Mouse (Mus musculus) 3T3-L1 (cell line): ENCODE measurements around the gene Scamp3.

ENCODE experiments used
- DNase-seq: peaks from one replicate; pipeline ENCODE4 v3.0.0-alpha.2; 2015; ENCODE audit warnings: low read depth, low spot score

Scamp3 gene

DNA sequence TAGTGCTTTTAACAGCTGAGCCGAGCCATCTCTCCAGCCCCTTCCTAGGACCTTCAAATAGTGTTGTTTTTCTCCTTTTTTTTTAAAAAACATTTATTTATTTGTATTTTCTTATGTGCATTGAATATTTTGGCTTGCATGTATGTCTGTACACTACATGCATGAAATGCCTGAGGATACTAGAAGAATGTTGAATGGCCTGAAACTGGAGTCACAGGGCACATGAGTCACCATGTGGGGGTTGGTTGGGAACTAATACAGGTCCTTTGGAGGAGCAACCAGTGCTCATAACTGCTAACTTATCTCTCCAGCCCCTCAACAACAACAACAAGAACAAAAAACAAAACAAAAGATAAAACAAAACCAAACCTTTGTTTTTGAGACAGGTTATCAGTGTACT is 14.2 kb upstream of the Scamp3 start:
- DNase-seq: peak; percentile 93

DNA sequence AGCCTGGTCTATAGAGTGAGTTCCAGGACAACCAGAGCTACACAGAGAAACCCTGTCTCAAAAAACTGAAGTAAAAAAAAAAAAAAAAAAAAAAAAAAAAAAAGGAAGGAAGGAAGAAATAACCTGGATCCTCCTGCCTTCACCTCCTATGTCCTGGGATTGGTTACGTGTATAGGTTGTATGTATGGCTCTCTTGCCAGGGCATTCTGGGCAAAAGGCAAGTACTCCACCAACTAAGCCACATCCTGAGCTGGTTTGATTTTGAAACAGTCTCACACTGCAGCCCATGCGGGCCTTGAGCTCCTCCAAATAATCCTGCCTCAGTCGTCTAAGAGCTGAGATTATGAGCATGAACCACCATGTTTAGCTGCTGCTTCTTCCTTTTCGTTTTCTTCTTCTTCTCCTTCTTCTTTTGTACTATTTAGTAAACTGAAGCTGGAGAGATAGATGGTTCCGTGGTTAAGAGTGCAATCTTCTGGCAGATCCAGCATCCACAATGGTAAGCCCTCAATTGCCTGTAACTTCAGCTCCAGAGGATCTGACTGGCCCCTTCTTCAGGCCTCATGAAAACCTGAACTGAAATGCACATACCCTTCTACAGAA is 13.5 kb upstream of the Scamp3 start:
- DNase-seq: peak; percentile 28

DNA sequence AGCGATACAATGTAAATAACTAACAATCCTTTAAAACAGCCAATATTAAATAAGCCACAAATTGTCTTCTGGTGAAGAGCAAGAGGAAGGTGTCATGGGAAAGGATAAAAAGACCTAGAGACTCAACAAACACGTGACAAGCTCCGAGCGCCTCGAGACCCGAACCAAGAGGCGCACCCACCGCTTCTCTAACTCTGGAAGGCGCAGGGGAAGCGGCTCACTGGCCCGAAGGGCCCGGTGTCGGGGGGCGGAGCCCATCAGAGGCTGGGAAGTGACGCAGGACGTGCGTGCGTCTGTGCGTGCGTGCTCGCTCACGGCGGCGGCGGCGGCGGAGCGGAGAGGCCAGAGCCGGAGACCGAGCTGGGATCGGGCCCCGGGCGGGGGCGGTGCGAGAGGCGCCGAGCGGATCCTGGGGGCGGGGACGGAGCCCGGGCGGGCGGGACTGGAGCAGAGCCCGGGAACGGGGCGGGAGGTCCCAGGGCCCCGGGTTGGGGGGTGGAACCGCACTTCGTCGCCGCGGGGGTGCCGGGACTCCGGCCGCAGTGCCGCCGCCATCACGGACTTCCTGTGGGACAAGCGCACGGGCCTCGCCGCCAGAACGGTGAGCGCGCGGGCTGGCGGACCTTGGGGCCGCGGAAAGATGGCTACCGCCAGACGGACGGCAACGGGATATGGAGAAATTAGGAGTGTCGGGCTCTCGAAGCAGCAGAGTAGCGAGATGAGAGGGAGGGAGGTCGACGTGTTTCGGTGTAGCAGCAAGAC is 12.6 kb upstream of the Scamp3 start, which contains the start of gene Clk2:
Gene Clk2, plus strand, starts transcription at position 290 of the 762 bp plus-strand sequence.
- DNase-seq: peak; percentile 92

DNA sequence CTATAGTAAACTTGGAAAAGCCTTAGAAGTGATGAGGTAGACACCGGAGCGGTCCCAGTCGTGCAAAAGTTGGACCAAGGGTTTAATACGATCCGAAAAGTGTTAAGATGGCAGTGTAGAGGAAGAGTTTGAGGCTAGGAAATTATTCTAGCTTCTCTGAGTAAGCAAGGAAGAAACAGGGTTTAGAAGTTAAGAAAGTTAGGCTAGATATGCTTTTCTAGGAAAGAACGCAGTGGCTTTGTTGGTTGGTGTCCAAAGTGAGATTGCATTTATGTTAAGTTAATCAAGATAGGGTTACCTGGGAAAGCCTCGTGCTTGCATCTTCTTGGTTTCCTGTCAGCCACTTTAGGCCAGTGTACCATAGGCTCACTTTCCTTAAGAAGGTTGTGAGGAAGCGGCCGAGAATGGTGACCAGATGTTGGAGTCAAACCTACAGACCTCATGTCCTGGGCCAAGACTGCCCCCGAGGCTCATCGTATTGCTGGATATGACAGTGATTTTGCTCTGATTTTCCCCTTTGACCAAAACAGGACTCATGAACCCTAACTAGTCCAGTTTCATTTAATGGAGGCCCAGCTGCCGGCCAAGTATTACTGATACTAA is 11.9 kb upstream of the Scamp3 start:
- DNase-seq: peak; percentile 57

DNA sequence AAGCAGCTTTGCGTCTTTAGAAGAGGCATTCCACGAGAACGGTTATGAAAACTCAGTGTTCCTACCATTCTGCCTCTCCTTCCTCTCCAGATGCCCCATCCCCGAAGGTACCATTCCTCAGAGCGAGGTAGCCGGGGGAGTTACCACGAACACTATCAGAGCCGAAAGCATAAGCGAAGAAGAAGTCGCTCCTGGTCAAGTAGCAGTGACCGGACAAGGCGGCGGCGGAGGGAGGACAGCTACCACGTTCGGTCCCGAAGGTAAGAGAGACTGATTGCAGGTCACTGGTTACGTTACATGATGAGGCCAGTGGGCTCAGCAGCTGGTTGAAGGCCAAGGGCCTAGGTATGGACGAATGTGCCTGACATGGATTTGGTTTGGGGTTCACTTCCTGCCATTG is 10.3 kb upstream of the Scamp3 start:
- no peak for DNase-seq

DNA sequence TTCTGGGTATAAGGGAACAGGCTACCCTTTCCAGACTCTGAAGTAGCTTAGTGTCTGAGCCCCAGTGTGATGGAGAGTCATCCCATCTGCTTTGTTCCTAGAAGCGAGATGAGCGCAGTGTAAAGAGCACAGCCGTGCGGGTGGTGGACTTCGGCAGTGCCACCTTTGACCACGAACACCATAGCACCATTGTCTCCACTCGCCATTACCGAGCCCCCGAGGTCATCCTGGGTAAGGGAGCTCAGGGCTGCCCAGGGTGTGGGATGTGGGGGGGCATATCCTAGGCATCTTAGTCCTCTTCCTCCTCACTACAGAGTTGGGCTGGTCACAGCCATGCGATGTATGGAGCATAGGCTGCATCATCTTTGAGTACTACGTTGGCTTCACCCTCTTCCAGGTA is 2.4 kb upstream of the Scamp3 start:
- DNase-seq: no peak

DNA sequence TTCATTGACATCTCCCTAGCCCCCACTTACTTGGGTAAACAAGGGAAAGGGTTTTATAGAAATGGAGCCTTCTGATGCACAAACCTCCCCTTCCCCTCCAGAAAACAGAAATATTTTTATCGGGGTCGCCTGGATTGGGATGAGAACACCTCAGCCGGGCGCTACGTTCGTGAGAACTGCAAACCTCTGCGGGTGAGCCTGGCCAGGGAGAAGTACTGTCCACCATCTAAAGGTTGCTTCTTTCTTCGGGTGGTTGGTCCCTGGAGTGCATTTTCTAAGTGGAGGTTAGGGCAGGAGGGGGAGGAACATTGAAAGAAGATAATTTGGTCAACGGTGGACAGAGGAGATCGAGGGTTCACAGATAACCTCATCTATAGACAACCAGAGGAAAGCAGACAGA is 1.7 kb upstream of the Scamp3 start:
- no peak for DNase-seq

DNA sequence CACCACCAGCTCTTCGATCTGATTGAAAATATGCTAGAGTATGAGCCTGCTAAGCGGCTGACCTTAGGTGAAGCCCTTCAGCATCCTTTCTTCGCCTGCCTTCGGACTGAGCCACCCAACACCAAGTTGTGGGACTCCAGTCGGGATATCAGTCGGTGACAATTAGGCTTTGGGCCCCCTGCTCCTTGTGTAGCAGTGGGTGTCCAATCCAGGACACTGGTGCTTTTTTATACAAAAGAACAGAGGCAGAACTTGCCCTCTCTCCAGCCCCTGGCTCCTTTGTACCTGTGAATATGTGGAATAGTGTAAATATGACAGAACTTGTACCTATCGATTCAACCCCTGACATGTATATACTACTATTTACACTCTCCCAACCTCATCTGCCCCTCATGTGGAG is 852 bp upstream of the Scamp3 start:
- no peak for DNase-seq

DNA sequence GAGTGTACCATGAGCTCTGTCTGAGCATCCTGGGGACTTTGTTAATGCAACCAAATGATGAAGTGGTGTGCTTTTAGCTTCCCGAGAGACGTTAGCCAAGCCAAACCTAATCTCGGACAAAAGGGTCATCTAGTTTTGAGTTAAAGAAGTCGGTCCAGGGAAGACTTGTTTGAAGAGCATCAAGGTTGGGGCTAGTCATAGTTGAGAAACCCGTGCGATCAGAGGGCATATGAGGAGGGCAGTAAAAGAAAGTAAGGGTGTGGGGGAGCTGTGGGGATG is 773 bp downstream of the Scamp3 start:
- DNase-seq: peak; percentile 33

DNA sequence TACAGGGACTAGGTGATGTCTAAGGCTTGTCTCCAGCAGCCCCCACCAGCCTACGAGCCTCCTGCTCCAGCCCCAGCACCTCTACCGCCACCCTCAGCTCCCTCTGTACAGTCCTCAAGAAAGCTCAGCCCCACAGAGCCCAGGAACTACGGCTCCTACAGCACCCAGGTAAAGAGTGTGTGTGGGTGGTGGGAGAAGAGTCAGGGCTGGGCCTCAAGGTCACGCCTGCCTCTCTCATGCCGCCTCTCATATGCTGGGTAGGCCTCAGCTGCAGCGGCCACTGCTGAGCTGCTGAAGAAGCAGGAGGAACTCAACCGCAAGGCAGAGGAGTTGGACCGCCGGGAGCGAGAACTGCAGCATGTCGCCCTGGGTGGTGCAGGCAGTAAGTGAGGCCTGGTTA is 1.8 kb downstream of the Scamp3 start:
- no peak for DNase-seq

DNA sequence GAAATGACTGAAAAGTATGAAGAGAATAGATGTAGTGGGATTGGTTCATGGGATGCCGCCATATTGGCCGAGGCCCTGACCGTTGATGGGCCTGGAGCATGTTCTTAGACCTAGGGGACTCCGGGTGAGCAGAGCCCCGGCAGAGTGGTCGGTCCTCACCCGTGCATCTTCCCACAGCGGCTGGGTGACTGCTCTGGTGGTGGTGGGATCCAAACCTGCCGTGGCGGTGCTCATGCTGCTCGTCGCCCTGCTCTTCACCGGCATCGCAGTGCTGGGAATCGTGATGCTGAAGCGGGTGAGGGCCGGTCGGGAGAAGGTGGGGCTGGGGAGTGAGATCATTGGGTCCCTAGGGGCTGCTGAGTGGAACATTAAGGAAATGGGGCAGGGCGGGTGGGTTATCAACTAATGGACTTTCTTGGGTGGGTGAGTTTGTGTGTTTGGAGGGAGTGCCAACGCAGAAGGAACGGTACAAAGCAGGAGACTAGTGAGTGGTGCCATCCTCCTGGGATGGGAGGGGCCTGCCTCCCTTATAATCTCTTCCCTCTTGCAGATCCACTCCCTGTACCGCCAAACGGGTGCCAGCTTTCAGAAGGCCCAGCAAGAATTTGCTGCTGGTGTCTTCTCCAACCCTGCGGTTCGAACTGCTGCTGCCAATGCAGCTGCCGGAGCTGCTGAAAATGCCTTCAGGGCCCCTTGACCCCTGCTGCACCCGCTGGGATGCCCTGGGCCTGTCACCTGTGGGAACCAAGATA is 4.7 kb downstream of the Scamp3 start:
- DNase-seq: no peak

DNA sequence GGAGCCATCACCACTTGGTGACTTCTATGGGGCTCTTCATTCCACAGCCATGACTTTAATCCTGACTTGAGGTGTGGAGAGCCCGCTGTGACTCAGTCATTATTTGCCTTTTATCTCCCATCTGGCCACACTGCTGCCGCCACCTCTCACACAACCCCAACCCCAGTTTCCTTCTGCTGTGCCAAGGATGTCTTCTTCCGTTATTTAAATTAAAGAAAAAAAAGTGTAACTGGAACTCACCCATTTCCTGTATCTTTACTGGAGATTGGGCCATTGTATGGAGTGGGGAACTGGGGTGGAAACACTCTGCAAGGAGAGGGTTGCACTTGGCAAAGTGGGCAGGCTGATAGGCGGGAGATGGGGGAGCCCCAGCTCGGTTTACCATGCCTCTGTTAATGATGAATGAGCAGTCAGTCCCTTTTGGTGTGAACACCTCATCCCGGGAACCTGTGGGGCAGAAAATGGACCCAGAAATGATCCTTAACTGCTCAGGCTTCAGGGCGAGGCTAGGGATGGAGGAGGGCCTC is 5.3 kb downstream of the Scamp3 start:
- DNase-seq: no peak

DNA sequence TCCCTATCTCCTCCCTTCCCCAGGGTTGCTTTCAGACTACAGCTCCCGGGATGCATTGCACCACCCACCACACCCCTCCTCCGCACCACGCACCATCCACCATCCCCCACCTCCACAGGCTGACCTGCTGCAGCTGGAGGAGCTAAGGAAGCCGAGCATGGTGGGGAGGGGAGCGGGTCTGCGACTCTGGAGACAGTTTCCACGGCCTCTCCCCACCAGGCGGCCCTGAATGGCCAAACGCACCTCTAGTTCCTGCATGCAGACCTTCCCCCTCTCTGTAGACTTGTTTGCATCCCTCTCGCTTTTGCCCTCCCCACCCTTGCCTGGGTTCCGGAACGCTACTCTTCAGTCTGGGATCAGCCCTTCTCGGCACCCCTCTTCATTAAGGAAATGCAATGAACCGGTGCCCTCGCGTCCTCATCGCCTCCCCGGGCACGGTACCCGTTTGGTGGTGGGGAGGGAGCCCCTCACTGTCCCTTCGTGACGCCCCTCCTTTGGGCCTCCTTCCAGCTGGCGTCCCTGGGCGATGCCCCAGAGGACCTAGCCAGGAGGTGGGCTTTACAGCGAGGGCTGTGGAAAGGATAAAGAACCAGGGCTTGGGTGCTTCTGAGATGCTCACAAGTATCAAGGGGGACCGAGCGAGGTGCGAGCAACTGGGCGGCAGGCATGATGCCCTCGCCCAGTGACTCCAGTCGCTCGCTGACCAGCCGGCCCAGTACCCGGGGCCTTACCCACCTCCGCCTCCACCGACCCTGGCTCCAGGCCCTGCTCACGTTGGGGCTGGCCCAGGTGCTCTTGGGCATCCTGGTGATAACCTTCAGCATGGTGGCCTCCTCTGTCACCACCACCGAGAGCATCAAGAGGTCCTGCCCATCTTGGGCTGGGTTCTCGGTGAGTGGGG is 6.0 kb downstream of the Scamp3 start, which contains the start of gene Fam189b:
Gene Fam189b, plus strand, starts transcription at position 86 of the 901 bp plus-strand sequence.
- peak; percentile 51 for DNase-seq

DNA sequence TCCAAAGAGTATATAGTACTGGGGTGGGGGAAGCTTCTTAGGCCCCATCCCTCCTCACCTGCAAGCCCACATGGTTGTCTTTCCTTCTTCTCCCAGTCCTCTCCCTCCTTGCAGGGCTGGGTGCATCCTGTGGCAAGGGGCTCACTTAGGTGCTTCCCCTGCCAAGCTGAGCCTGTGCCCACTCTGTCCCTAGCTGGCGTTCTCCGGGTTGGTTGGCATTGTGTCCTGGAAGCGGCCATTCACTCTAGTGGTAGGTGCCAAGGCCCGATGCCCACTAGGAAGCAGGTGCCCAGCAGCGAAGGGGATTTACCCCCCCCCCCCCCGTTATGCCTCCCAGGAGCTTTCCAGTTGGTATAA is 6.7 kb downstream of the Scamp3 start:
- DNase-seq: no peak

DNA sequence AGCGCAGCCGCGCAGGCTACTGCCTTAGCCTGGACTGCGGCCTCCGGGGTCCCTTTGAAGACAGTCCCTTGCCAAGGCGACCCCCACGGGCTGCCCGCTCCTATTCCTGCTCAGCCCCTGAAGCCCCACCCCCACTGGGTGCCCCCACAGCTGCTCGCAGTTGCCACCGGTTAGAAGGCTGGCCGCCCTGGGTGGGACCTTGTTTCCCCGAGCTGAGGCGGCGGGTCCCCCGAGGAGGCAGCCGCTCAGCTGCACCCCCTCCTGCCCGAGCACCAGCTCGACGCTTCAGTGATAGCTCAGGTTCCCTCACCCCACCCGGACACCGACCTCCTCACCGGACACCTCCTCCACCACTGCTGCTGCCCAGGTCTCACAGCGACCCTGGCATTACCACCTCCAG is 9.9 kb downstream of the Scamp3 start:
- no peak for DNase-seq

DNA sequence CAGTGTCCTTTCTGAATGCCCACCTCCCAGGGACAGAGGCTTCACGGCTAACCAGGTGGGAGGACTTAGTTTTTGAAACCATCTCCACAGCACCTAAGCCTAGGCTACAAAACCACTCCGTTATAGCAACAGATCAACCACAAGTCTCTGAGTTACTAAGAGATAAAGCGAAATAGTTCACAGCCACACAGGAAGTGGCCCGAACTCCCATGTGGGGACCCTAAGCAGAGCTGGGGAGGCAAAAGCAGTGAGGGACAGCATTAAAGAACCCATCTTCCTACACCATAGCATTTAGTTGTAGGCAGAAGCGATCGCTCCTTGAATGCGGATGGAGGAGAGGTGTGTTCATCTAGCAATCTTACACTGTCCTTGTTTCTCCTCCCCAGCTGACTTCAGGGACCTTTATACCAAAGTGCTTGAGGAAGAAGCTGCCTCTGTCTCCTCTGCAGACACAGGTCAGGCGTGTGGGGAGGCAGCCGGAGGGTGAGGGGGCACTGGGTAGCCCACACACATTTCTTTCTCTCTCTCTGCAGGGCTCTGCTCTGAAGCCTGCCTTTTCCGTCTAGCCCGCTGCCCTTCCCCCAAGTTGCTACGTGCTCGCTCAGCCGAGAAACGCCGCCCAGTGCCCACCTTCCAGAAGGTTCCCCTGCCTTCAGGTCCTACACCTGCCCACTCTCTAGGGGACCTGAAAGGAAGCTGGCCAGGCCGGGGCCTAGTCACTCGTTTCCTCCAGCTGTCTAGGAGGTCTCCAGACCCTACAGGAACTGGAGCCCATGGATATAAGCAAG is 10.6 kb downstream of the Scamp3 start:
- DNase-seq: no peak

DNA sequence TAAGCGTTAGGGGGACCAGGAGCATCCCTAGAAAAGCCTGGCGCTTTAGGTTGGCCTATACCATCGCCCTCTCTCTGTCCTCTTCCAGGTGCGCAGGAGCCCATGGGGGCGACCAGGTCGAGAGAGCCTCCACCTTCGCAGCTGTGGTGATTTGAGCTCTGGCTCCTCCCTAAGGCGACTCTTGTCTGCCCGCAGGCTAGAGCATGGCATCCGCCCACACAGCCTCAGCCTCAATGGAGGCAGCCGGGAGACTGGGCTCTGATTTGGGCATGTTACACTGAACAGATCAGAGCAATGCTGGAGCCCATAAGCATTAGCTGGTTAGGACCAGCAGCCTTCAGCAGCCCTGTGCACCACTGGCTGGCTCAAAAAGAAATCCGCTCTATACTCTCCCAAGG is 11.2 kb downstream of the Scamp3 start:
- DNase-seq: no peak

DNA sequence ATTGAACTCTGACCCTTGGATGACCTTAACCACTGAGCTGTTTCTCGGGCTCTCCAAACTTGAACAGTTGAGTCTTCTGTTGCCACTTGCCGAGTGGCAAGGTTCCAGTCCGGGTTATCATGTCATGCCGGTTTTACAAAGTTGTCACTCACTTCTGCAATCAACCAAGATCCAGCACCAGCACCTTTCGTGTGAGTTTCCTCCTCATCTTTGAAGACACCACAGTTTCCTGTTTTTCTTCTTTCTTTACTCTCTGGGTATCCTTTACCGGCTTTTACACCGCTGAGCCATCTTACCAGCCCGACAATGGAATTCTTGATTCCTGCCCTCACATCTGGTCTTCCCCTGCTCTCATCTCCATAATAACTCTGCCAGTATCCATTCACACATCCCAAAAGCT is 13.2 kb downstream of the Scamp3 start:
- DNase-seq: no peak

DNA sequence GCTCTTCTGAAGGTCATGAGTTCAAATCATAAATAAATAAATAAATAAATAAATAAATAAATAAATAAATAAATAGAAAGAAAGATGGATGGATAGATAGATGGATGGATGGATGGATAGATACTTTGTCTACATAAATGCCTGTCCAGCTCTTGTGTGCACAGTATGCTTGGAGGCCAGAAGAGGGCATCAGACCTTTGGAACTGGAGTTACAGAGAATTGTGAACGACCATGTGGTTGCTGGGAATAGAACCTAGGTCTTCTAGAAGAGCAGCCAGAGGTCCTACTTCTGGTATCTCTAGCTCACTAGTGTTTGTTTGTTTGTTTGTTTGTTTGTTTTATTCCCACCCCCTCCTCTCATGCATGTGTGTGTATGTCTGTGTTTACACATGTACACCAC is 16.1 kb downstream of the Scamp3 start:
- DNase-seq: no peak

DNA sequence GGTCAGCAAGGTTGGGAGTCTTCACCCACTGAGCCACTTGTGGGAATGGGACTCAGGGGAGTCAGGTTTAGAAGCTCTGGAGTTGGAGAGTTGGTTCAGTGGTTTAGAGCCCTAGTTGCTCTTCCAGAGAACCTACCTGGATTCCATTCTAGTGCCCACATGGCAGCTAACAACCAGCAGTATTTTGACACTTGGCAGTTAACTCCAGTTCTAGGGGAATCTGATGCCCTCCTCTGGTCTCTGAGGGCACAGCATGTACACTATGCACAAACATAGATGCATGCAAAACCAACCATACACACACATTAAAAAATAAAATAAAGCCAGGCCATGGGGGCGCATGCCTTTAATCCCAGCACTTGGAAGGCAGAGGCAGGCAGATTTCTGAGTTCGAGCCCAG is 16.6 kb downstream of the Scamp3 start:
- peak; percentile 63 for DNase-seq
